Mouse (Mus musculus): ENCODE data around the gene Gm45062. TPM values are rescaled to one million over a fixed set of nuclear protein-coding genes. Genes with fewer than 3 reads are reported as not detected.
"Not testable (repeated sequence)": the region's sequence is repeated elsewhere in the genome, so short reads cannot be mapped to it uniquely, and the experiment has no call there.

The Gm45062 gene
- total and polyA plus RNA-seq, 2 experiments from 2014 or later, result 1.4 to 5.4 TPM

GRCm38 (mm10) chr6:8316201-8316600 is 57.0 kb downstream of the Gm45062 start:
- no peak overlapping the region for H3K9ac ChIP-seq
- H3K4me3 ChIP-seq (ENCODE audit: low read depth, low read length), result no peak overlapping the region
- no peak for TF ChIP-seq CTCF (IDR thresholded peaks at IDR 0.05; ENCODE audit: low read depth)
- no peaks in the 10 kb centered on the region for H3K27me3 ChIP-seq (ENCODE audit: insufficient read depth, low read length)
- no peak overlapping the region for H3K4me2 ChIP-seq (ENCODE audit: low read depth)
- H3K27ac ChIP-seq (ENCODE audit: low read depth, low read length), result no peak overlapping the region
- H3K9me3 ChIP-seq (ENCODE audit: low read length), result no peaks in the 10 kb centered on the region
- no peaks in the 10 kb centered on the region for H3K4me1 ChIP-seq (ENCODE audit: insufficient read depth)
- DNase-seq, result no peak
- ATAC-seq, result no peak
- no peaks in the 10 kb centered on the region for H3K36me3 ChIP-seq (ENCODE audit: insufficient read depth)

- Histone ChIP-seq H3K4me2 (ENCODE audit: low read depth) (no peak overlapping the region), H3K4me1 (ENCODE audit: insufficient read depth) (no peaks in the 10 kb centered on the region), H3K9ac (no peak overlapping the region), H3K4me3 (ENCODE audit: low read depth, low read length) (no peak overlapping the region), H3K36me3 (ENCODE audit: insufficient read depth) (no peaks in the 10 kb centered on the region), H3K27me3 (ENCODE audit: insufficient read depth, low read length) (no peaks in the 10 kb centered on the region), H3K9me3 (ENCODE audit: low read length) (no peaks in the 10 kb centered on the region), H3K27ac (ENCODE audit: low read depth, low read length) (no peak overlapping the region)
- WGBS, result 99% methylated on average over 2 of the region's 2 CpGs
- DNase-seq (no peak), ATAC-seq (no peak)
- no peak for TF ChIP-seq CTCF (IDR thresholded peaks at IDR 0.05; ENCODE audit: low read depth)
Measured at GRCm38 (mm10) chr6:8319591-8319990, 60.3 kb downstream of the Gm45062 start.

- H3K27me3 ChIP-seq (ENCODE audit: insufficient read depth, low read length); H3K4me2 ChIP-seq (ENCODE audit: low read depth); ATAC-seq; H3K9me3 ChIP-seq (ENCODE audit: low read length); H3K4me3 ChIP-seq (ENCODE audit: low read depth, low read length); H3K27ac ChIP-seq (ENCODE audit: low read depth, low read length); H3K4me1 ChIP-seq (ENCODE audit: insufficient read depth); H3K36me3 ChIP-seq (ENCODE audit: insufficient read depth); H3K9ac ChIP-seq; DNase-seq: not testable (repeated sequence)
- 94% methylated on average over 3 of the region's 3 CpGs for WGBS
Measured at GRCm38 (mm10) chr6:8331496-8331895, 72.2 kb downstream of the Gm45062 start.

DNA sequence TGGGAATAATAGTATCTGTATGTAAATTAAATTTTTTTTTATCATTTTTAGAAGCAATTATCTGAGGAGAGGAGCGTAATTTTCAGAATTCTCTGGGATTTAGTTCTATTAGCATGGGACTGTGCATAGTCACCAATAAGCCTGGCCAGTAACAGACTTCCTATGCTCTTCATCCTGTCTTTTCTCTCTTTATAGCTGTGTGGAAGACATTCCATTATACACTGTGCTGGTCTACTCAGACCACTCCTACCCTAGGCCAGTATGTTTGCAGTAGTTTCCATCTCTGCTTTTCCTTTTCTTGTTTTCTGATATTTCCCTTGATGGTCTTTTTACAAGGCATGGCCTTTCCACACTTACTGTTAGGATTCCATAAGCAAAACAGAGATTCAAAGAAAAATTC is 74.1 kb downstream of the Gm45062 start:
- ATAC-seq, result no peak
- no peaks in the 10 kb centered on the region for H3K4me1 ChIP-seq (ENCODE audit: insufficient read depth)
- H3K9ac ChIP-seq, result no peak overlapping the region
- no peaks in the 10 kb centered on the region for H3K36me3 ChIP-seq (ENCODE audit: insufficient read depth)
- H3K27me3 ChIP-seq (ENCODE audit: insufficient read depth, low read length), result no peaks in the 10 kb centered on the region
- H3K4me2 ChIP-seq (ENCODE audit: low read depth), result no peak overlapping the region
- DNase-seq, result no peak
- WGBS, result 100% methylated on average over 1 of the region's 1 CpGs
- no peak overlapping the region for H3K27ac ChIP-seq (ENCODE audit: low read depth, low read length)
- TF ChIP-seq CTCF (IDR thresholded peaks at IDR 0.05; ENCODE audit: low read depth), result no peak
- no peaks in the 10 kb centered on the region for H3K9me3 ChIP-seq (ENCODE audit: low read length)
- H3K4me3 ChIP-seq (ENCODE audit: low read depth, low read length), result no peak overlapping the region

- Histone ChIP-seq H3K36me3 (ENCODE audit: insufficient read depth) (no peaks in the 10 kb centered on the region), H3K9me3 (ENCODE audit: low read length) (no peaks in the 10 kb centered on the region), H3K4me3 (ENCODE audit: low read depth, low read length) (no peak overlapping the region), H3K27ac (ENCODE audit: low read depth, low read length) (no peak overlapping the region), H3K4me1 (ENCODE audit: insufficient read depth) (no peaks in the 10 kb centered on the region), H3K4me2 (ENCODE audit: low read depth) (no peak overlapping the region), H3K9ac (no peak overlapping the region), H3K27me3 (ENCODE audit: insufficient read depth, low read length) (no peaks in the 10 kb centered on the region)
- TF ChIP-seq CTCF (IDR thresholded peaks at IDR 0.05; ENCODE audit: low read depth), result no peak
- no peak for DNase-seq
- ATAC-seq, result no peak
- 85% methylated on average over 9 of the region's 9 CpGs for WGBS
Measured at GRCm38 (mm10) chr6:8336487-8337390, 77.5 kb downstream of the Gm45062 start.

- 90% methylated on average over 6 of the region's 6 CpGs for WGBS
- TF ChIP-seq CTCF (IDR thresholded peaks at IDR 0.05; ENCODE audit: low read depth), result no peak
Measured at GRCm38 (mm10) chr6:8339453-8339852, 80.2 kb downstream of the Gm45062 start.

DNA sequence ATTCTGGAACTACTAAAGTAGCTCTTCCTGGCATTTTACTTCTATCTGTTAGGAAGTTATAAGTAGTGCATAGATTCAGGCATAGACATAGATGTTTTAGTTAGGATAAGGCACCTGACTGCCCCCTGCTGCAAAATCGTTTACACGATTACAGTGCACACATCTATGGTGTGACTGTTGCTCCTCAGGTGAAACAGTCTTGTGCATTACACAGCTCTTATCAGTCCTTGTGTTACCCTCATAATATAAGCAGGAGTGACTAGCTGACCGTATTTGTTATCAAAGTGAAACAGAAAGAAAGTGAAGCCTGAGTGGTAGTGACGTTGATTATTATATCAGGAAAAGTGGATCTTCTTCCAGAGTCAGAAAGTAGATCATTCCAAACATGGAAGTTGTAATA is 84.0 kb downstream of the Gm45062 start:
- DNase-seq (no peak), ATAC-seq (no peak)
- Histone ChIP-seq H3K4me1 (ENCODE audit: insufficient read depth) (no peaks in the 10 kb centered on the region), H3K27me3 (ENCODE audit: insufficient read depth, low read length) (no peaks in the 10 kb centered on the region), H3K4me2 (ENCODE audit: low read depth) (no peak overlapping the region), H3K4me3 (ENCODE audit: low read depth, low read length) (no peak overlapping the region), H3K27ac (ENCODE audit: low read depth, low read length) (no peak overlapping the region), H3K9me3 (ENCODE audit: low read length) (no peaks in the 10 kb centered on the region), H3K9ac (no peak overlapping the region), H3K36me3 (ENCODE audit: insufficient read depth) (no peaks in the 10 kb centered on the region)
- TF ChIP-seq CTCF (IDR thresholded peaks at IDR 0.05; ENCODE audit: low read depth), result no peak
- 97% methylated on average over 4 of the region's 4 CpGs for WGBS

More at GRCm38 (mm10) chr6:8339453-8339852, 80.2 kb downstream of the Gm45062 start:
- no peak for ATAC-seq
- Histone ChIP-seq H3K27me3 (ENCODE audit: insufficient read depth, low read length) (no peaks in the 10 kb centered on the region), H3K4me1 (ENCODE audit: insufficient read depth) (no peaks in the 10 kb centered on the region), H3K4me3 (ENCODE audit: low read depth, low read length) (no peak overlapping the region), H3K27ac (ENCODE audit: low read depth, low read length) (no peak overlapping the region), H3K4me2 (ENCODE audit: low read depth) (no peak overlapping the region), H3K36me3 (ENCODE audit: insufficient read depth) (no peaks in the 10 kb centered on the region), H3K9me3 (ENCODE audit: low read length) (no peaks in the 10 kb centered on the region), H3K9ac (no peak overlapping the region)
- DNase-seq, result no peak
